ENCODE assay signal across 18 mouse cellular contexts in genomic region chr1:40650803-40651497, GRCm38 (mm10). TPM values are rescaled to one million over a fixed set of nuclear protein-coding genes. Genes with fewer than 3 reads are reported as not detected.
DNase-seq lines count a peak whose midpoint lies in the region; ATAC-seq and TF ChIP-seq lines count a peak whose summit lies in the region.
"Had no signal": no experiment of that assay in that cellular context is flagged by ENCODE, and none has a peak within 500 bp of the region (broad histone marks: within the 10 kb centered on the region; RNA-seq: fewer than 3 reads in every experiment).

No protein-coding gene starts in this region.

- no peak for ATAC-seq in Patski
- ATAC-seq in stomach, embryonic 14.5 days (ENCODE audit: insufficient number of reproducible peaks, insufficient read depth, low FRiP score, low read depth): peak; percentile 77
- no peak for ATAC-seq in forebrain, embryonic 12.5 days (ENCODE audit: low FRiP score)
- ATAC-seq: forebrain, embryonic 14.5 days; inflammation-experienced regulatory T-cells, adult 6 months had no signal

- no peak overlapping the region for H3K27ac ChIP-seq in stomach, embryonic 14.5 days (ENCODE audit: low read length)
- H3K27ac ChIP-seq in forebrain, embryonic 12.5 days: no peak overlapping the region
- H3K27ac ChIP-seq: heart, adult 2 months had no signal

- H3K4me3 ChIP-seq in stomach, embryonic 14.5 days (ENCODE audit: low read depth, low read length): no peak overlapping the region
- H3K4me3 ChIP-seq in forebrain, embryonic 12.5 days (replicated peaks): no peak overlapping the region
- H3K4me3 ChIP-seq: heart, adult 2 months had no signal

- TF ChIP-seq CTCF in Patski (IDR thresholded peaks at IDR 0.05): no peak

- no peak overlapping the region for H3K9ac ChIP-seq in stomach, embryonic 14.5 days (replicated peaks; ENCODE audit: low read depth, low read length)
- no peak overlapping the region for H3K9ac ChIP-seq in forebrain, embryonic 12.5 days
- H3K9ac ChIP-seq: lung, embryonic 14.5 days had no signal

- H3K27me3 ChIP-seq in Patski: peaks cover 37% of the 10 kb centered on the region
- no peaks in the 10 kb centered on the region for H3K27me3 ChIP-seq in stomach, embryonic 14.5 days (ENCODE audit: control insufficient read depth, insufficient read depth, low read length)
- no peaks in the 10 kb centered on the region for H3K27me3 ChIP-seq in forebrain, embryonic 12.5 days

- H3K4me2 ChIP-seq in stomach, embryonic 14.5 days (replicated peaks; ENCODE audit: low read depth, low read length): no peak overlapping the region
- H3K4me2 ChIP-seq in forebrain, embryonic 12.5 days: no peak overlapping the region
- H3K4me2 ChIP-seq: liver, embryonic 11.5 days; lung, embryonic 14.5 days had no signal

- H3K9me3 ChIP-seq in stomach, embryonic 14.5 days (ENCODE audit: control insufficient read depth, low read depth, low read length): no peaks in the 10 kb centered on the region
- no peaks in the 10 kb centered on the region for H3K9me3 ChIP-seq in forebrain, embryonic 12.5 days

- CTCF ChIA-PET in Patski (lab: Charles Lee): interaction anchor here (1.2 kb wide), 1 partner anchor 10 kb away, joined by 3 read pairs; no protein-coding TSS in a partner anchor

- peak; percentile 23 for DNase-seq in adrenal gland, postnatal 14 days
- DNase-seq in adrenal gland, postnatal 4 days (ENCODE audit: low spot score in 2 of 2): no peak
- DNase-seq in kidney, adult 18-20 months: peak; percentile 43
- DNase-seq in kidney, postnatal 4 days: no peak
- DNase-seq in Patski (ENCODE audit: low read depth, low spot score): peak; percentile 22
- DNase-seq in frontal cortex, postnatal 10 days (ENCODE audit: low spot score in 2 of 2): no peak
- DNase-seq: cerebellum, adult 2 months; lung, embryonic 14.5 days; midbrain, embryonic 14.5 days; right cerebral cortex, postnatal 14 days; thymus, adult 2 months had no signal

- no peaks in the 10 kb centered on the region for H3K4me1 ChIP-seq in stomach, embryonic 14.5 days (ENCODE audit: control insufficient read depth, insufficient read depth, low read length)
- no peaks in the 10 kb centered on the region for H3K4me1 ChIP-seq in forebrain, embryonic 12.5 days

- in situ Hi-C loops in Patski (cut with MboI; ENCODE audit: low pct_unique_long_range_greater_than_20kb): loop anchor here (5.0 to 10.0 kb wide), 2 partner anchors 69 to 546 kb away; partner anchors contain the start of gene Slc9a4

- no peaks in the 10 kb centered on the region for H3K36me3 ChIP-seq in stomach, embryonic 14.5 days (ENCODE audit: control insufficient read depth, insufficient read depth, low read length)
- no peaks in the 10 kb centered on the region for H3K36me3 ChIP-seq in forebrain, embryonic 12.5 days (replicated peaks)

- WGBS in stomach, embryonic 14.5 days: 60% methylated on average over 6 of the region's 6 CpGs
- 74% methylated on average over 6 of the region's 6 CpGs for WGBS in forebrain, embryonic 12.5 days

- POLR2A ChIA-PET in Patski (lab: Charles Lee): no interaction called here

RNA-seq across cellular contexts. Expression of gene Slc9a2, which starts 29.4 kb away (rescaled TPM):
- total RNA-seq in adrenal gland, postnatal 14 days (2021): not detected in 2 replicates
- total RNA-seq in adrenal gland, postnatal 4 days (2021): 1 to 10 TPM in 1 of 2 experiments, under 1 TPM in 1; 0.99 to 1.7 TPM
- 0.13 TPM for polyA plus RNA-seq in Patski (2021)
- 0.93 and 1.2 TPM in 2 replicates for polyA plus RNA-seq in stomach, embryonic 14.5 days (2014; fragmentation: Nextera tagmentation; extraction: Ambion mirVana)
- 0.04 and 0.05 TPM in 2 replicates for polyA plus RNA-seq in forebrain, embryonic 12.5 days (2016; fragmentation: Nextera tagmentation; extraction: Ambion mirVana)
- polyA plus RNA-seq: inflammation-experienced regulatory T-cells, adult 6 months; liver, embryonic 11.5 days; lung, embryonic 14.5 days; neural tube, embryonic 11.5 days had no signal

Comparison
In these comparisons a context has a peak if more than half of its experiments do, and no peak if none do; other contexts are left out.
1. DNase-seq: peak in adrenal gland, postnatal 14 days (single experiment), kidney, adult 18-20 months (single experiment) and Patski (single experiment); none in adrenal gland, postnatal 4 days (0 of 2), kidney, postnatal 4 days (0 of 2) and frontal cortex, postnatal 10 days (0 of 2).